Mouse (Mus musculus) bone marrow, adult 2 months (tissue): Measurements from ENCODE around the gene Cep68. TPM values are rescaled to one million over a fixed set of nuclear protein-coding genes. Genes with fewer than 3 reads are reported as not detected.

Source experiments
- H3K27ac ChIP-seq: fragments of 200-500 bp; 2 replicates; pipeline ENCODE4 v1.5.1; 2012; ENCODE audit warnings: low read depth, mild to moderate bottlenecking, control low read depth, inconsistent platforms, low read length; ENCODE audit not compliant: control insufficient read depth, poor library complexity, insufficient read depth
- H3K4me1 ChIP-seq: fragments of 200-500 bp; 2 replicates; pipeline ENCODE4 v1.6.1; 2011; ENCODE audit warnings: low read length; ENCODE audit not compliant: control insufficient read depth, insufficient read depth
- H3K4me3 ChIP-seq: fragments of 200-500 bp; replicated peaks from 2 replicates; pipeline ENCODE3; 2011; ENCODE audit warnings: mild to moderate bottlenecking, low read depth, low read length, control low read depth; ENCODE audit not compliant: control insufficient read depth
- CTCF ChIP-seq: fragments of 200-500 bp; IDR thresholded peaks from 2 replicates; pipeline ENCODE4 v1.5.1; 2011; ENCODE audit warnings: low read length, control low read depth; ENCODE audit not compliant: control insufficient read depth, insufficient read depth
- POLR2A ChIP-seq: fragments of 200-500 bp; IDR thresholded peaks from 2 replicates; pipeline ENCODE4 v1.6.1; 2011; ENCODE audit warnings: low read depth, mild to moderate bottlenecking, control low read depth, low read length, borderline replicate concordance; ENCODE audit not compliant: control insufficient read depth
- WGBS: fragments of 180-500 bp; shearing (Covaris S2); methylation state at CpG from one replicate; pipeline ENCODE4 v1.1.7; 2018; 5-methylcytosine and 5-hydroxymethylcytosine counted together
- polyA plus RNA-seq: library from polyadenylated mRNA; stranded (reverse); fragments of >200 nt; gene quantifications from 2 replicates; pipeline ENCODE4 v1.2.4, GENCODE M21; 2011; ENCODE audit warnings: low replicate concordance; ENCODE audit not compliant: missing spikeins, insufficient read depth, insufficient read length

The Cep68 gene
- polyA plus RNA-seq, 1 experiment, result 6.8 TPM

GRCm38 (mm10) chr11:20237976-20238375 is 11.3 kb downstream of the Cep68 start:
- Histone ChIP-seq H3K4me3 (no peak overlapping the region), H3K27ac (no peak overlapping the region), H3K4me1 (peaks cover 4% of the 10 kb centered on the region; the same call in 1 of the 2 replicates)
- 90% methylated on average over 3 of the region's 3 CpGs for WGBS
- TF ChIP-seq POLR2A (no peak), CTCF (no peak)

GRCm38 (mm10) chr11:20237018-20237417 is 12.2 kb downstream of the Cep68 start:
- H3K4me3 ChIP-seq, result no peak overlapping the region
- TF ChIP-seq POLR2A (no peak), CTCF (no peak)
- no peak overlapping the region for H3K27ac ChIP-seq
- peaks cover 2% of the 10 kb centered on the region; the same call in 1 of the 2 replicates for H3K4me1 ChIP-seq
- WGBS, result 91% methylated on average over 7 of the region's 7 CpGs

- Histone ChIP-seq H3K27ac (no peak overlapping the region), H3K4me3 (no peak overlapping the region), H3K4me1 (peaks cover 5% of the 10 kb centered on the region)
- TF ChIP-seq POLR2A, result no peak
- TF ChIP-seq CTCF, result no peak
- 62% methylated on average over 3 of the region's 3 CpGs for WGBS
These were observed 15.0 kb downstream of the Cep68 start for GRCm38 (mm10) chr11:20234233-20234632.

- no peak overlapping the region for H3K4me3 ChIP-seq
- peak overlapping the region; percentile 36; the same call in 1 of the 2 replicates for H3K27ac ChIP-seq
- peaks cover 5% of the 10 kb centered on the region for H3K4me1 ChIP-seq
- TF ChIP-seq POLR2A (no peak), CTCF (no peak)
- WGBS, result 24% methylated on average over 5 of the region's 5 CpGs
These were observed 17.0 kb downstream of the Cep68 start for GRCm38 (mm10) chr11:20232016-20232755.

GRCm38 (mm10) chr11:20231128-20231878 is 17.9 kb downstream of the Cep68 start:
- peaks cover 5% of the 10 kb centered on the region for H3K4me1 ChIP-seq
- no peak for TF ChIP-seq CTCF
- TF ChIP-seq POLR2A, result no peak
- peak overlapping the region; percentile 18; the same call in 1 of the 2 replicates for H3K27ac ChIP-seq
- 16% methylated on average over 8 of the region's 8 CpGs for WGBS
- no peak overlapping the region for H3K4me3 ChIP-seq

- Histone ChIP-seq H3K27ac (peak overlapping the region; percentile 45; the same call in 1 of the 2 replicates), H3K4me1 (peaks cover 5% of the 10 kb centered on the region), H3K4me3 (no peak overlapping the region)
- WGBS, result 56% methylated on average over 1 of the region's 1 CpGs
- TF ChIP-seq POLR2A (no peak), CTCF (no peak)
These were observed 18.9 kb downstream of the Cep68 start for GRCm38 (mm10) chr11:20230286-20230685.

GRCm38 (mm10) chr11:20229311-20229710 is 19.9 kb downstream of the Cep68 start:
- no peak overlapping the region for H3K27ac ChIP-seq
- no peak overlapping the region for H3K4me3 ChIP-seq
- H3K4me1 ChIP-seq, result peaks cover 5% of the 10 kb centered on the region
- 80% methylated on average over 4 of the region's 4 CpGs for WGBS
- no peak for TF ChIP-seq CTCF
- TF ChIP-seq POLR2A, result no peak

- Histone ChIP-seq H3K27ac (no peak overlapping the region), H3K4me1 (peaks cover 5% of the 10 kb centered on the region)
- no peak for TF ChIP-seq POLR2A
- no peak for TF ChIP-seq CTCF
These were observed 20.6 kb downstream of the Cep68 start for GRCm38 (mm10) chr11:20228666-20229065.

More at GRCm38 (mm10) chr11:20228666-20229065, 20.6 kb downstream of the Cep68 start:
- H3K4me3 ChIP-seq, result no peak overlapping the region
- 83% methylated on average over 5 of the region's 5 CpGs for WGBS
